Mouse (Mus musculus) layer of hippocampus, postnatal 36 days (tissue): ENCODE results near the gene Kndc1. TPM values are rescaled to one million over a fixed set of nuclear protein-coding genes. Genes with fewer than 3 reads are reported as not detected.

Experiments
- DNase-seq, 2 experiments: peaks; one replicate each; pipeline ENCODE4 v3.0.0; 2022
- total RNA-seq, 2 experiments: library from RNA; stranded (reverse); gene quantifications; 2 replicates each; pipeline ENCODE4 v1.2.3; 2021

Kndc1 gene
- total RNA-seq, 2 experiments from 2014 or later: 87.3 to 88.1 TPM

DNA sequence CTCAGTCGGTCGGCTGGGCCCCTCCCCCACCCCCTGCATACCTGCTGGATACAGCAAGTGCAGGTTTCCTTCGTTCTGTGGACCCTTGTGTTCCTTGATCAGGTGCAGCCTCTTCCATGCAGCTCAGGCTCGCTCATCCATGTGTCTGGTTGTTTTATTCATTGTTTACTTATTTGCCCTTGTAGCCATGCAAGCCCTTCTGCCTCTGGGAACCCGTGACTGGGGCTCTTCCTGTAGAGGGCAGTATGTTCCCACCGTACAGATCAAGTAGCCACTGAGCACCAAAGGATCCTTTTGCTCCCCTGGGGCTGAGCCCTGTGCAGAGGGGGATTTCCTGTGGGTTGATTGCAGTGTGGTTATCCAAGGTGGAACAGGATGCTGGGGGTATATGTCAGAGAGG, 11.2 kb downstream of the Kndc1 start:
- DNase-seq: no peak

GRCm38 (mm10) chr7:139908176-139908575, 13.7 kb downstream of the Kndc1 start:
- DNase-seq: no peak

DNA sequence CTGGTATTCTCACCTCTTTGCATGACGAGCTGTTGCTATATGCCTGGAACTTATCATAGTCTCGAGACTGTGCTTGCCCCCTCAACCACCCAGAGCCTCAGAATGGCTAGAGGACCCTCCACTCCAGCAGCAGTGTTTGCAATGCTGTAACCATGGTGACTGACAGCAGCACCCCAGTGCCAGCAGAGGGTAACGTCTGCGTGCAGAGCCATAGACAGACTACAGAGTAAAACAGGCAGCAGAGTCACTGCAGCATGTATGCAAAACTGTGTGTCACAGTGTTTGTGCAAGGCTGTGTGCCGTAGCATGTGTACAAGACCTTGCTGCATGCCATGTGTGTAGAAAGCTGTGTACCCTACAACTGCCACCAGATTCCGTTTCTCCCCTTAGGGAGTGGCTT, 15.0 kb downstream of the Kndc1 start:
- no peak for DNase-seq

GRCm38 (mm10) chr7:139910204-139910835, 15.8 kb downstream of the Kndc1 start:
- no peak for DNase-seq

GRCm38 (mm10) chr7:139914141-139915047, 19.9 kb downstream of the Kndc1 start:
- no peak for DNase-seq

- DNase-seq: no peak
Observed at GRCm38 (mm10) chr7:139915646-139916257, 21.3 kb downstream of the Kndc1 start.

DNA sequence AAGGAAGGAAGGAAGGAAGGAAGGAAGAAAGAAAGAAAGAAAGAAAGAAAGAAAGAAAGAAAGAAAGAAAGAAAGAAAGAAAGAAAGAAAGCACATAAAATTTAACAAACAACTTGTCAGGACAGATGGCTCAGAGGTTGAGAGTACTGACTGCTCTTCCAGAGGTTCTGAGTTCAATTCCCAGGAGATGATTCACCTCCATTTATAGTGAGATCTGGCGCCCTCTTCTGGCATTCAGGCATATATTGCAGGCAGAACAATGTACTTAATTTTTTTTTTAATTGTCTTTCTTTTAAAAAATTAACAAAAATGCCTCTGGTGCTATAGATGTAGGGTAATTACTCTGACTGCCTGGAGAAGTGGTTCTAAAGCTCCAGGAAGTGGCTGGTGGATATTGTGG, 21.8 kb downstream of the Kndc1 start:
- DNase-seq: no peak

DNA sequence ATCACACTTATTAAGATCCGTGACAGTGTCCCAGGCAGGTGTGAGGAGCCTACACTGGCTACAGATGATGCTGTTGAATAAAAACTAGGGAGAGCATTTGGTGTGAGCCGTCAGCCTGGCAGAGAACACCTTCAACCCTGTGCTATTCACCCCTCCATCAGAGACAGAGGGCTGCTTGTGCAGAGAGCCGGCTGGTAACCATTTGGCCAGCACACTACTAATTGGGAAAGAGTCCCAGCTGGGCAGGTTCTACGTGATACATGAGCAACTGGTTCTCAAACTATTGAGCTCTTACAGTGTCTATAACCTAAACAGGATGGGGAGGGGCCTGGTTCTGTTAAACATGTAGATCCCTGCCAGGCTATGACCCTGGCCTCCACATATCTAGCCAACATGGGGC, 23.8 kb downstream of the Kndc1 start:
- no peak for DNase-seq

- no peak for DNase-seq
Observed at GRCm38 (mm10) chr7:139930732-139931131, 36.2 kb downstream of the Kndc1 start.

GRCm38 (mm10) chr7:139936705-139937104, 42.2 kb downstream of the Kndc1 start:
- DNase-seq: no peak

DNA sequence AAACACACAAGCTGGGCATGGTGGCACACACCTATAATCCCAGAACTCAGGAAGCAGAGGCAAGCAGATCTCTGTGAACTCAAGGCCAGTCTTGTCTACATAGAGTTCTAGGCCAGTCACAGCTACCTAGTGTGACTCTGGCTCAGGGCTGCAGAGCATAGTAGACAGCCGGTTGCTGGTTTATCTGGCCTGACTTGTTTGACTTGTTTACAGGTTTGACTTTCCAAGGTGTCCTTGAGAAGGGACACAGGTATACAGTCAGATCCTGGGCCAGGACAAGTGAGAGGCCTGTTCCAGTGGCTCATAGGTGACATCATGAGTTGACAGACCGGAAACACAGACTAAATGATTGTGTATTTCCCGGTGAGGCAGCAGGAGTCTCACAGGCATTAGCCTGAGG, 42.6 kb downstream of the Kndc1 start:
- no peak for DNase-seq

DNA sequence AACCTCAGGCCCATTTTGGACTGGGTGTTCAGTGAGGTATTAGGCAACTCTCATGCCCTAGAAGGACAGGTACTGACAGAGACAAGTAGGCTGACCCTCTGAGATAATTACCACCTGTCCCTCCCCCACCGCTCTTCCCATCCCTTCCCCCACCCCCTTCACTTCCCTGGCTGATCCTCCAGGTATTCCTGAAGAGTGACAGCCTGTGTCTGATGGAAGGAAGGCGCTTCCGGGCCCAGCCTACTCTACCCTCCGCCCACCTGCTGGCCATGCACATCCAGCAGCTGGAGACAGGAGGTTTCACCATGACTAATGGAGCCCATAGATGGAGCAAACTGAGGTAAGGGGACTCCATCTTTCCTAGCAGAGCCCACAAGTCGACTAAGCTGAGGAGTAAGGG, 43.3 kb downstream of the Kndc1 start:
- no peak for DNase-seq

GRCm38 (mm10) chr7:139940476-139941209, 46.1 kb downstream of the Kndc1 start:
- no peak for DNase-seq

DNA sequence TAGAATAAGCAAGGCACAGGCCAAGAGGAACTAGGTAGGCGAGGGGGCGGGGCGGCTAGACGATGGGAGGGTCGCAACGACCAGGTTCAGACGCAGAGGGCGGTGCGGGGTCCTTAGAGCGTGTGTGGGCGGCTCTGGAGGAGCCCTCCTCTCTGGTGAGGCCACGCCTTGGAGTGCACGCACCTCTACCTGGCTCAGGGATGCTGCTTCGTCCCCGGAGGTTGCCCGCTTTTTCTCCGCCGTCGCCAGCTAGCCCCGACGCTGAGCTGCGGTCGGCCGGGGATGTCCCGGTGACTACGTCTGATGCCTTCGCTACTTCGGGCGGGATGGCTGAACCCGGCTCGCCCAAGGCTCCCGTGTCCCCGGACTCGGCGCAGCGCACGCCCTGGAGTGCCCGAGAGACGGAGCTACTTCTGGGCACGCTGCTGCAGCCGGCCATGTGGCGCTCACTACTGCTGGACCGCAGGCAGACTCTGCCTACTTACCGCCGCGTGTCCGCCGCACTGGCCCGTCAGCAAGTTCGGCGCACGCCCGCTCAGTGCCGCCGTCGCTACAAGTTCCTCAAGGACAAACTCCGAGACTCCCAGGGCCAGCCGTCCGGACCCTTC, 49.3 kb downstream of the Kndc1 start, which contains the start of gene Utf1:
TSS of gene Utf1 (plus strand) at position 116 of the 608 bp plus-strand sequence.
- DNase-seq: no peak

- no peak for DNase-seq
Observed at GRCm38 (mm10) chr7:139944291-139945240, 50.1 kb downstream of the Kndc1 start.

DNA sequence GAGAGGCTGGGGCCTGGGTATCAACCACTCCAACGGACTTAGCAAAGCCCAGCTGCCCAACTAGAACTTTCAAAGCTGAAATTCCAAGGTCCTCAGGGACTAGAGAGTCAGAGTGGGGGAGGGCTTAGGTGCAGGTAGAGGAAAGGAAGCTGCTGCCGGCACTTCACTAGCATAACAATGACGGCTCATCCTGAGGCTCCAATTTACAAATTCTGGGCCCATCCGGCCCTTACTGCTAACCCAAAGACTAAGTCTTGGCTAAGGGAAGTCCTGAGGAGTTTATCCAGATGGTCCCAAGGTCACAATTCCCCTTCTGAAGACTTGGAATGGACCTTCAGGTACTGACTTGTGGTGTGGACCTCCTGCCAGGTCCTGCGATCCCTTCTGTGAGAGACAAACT, 51.0 kb downstream of the Kndc1 start:
- no peak for DNase-seq

GRCm38 (mm10) chr7:139946032-139946431, 51.5 kb downstream of the Kndc1 start:
- DNase-seq: no peak

- DNase-seq: no peak
Observed at GRCm38 (mm10) chr7:139949893-139950282, 55.4 kb downstream of the Kndc1 start.

DNA sequence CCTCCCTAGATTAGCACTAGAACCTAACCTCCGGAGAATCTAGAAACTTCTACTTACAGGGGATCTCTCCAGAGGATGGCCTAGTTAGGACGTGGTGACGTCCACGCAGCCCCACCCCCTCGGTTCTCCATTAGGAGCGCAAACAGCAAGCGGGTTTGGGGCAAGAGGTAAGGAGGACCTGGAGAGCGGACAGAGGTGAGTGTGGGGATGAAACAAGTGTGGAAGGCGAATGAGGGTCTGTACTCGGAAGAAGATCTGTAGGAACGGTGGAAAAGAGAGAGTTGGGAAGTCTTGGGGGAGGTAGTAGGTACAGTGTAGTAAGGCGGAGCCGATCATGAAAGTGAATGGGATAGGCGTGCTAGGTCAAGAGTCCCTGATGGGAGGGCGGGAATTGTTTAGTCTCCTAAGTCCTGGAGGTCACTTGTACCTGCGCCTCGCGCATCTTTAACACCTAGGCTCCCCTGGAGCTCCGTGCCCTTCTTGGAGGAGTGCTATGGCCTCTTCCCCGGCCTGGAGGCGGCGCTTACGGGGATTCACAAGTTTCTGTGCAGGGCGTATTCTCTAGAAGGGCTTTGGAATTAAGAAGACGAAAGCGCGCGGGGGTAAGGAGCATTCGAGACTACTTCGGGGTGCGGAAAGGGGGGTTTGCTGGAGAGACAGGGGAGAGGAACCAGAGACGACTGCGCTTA, 55.9 kb downstream of the Kndc1 start:
- DNase-seq: no peak

- no peak for DNase-seq
Observed at GRCm38 (mm10) chr7:139951079-139951478, 56.6 kb downstream of the Kndc1 start.
